Mouse (Mus musculus) right cerebral cortex, postnatal 25 days (tissue): ENCODE data around the gene Olfr152.

Source experiments
- DNase-seq: peaks from one replicate; pipeline ENCODE4 v3.0.0; 2022

Olfr152 gene

GRCm38 (mm10) chr2:87779183-87779582 lies at the start of gene Olfr152:
Olfr152 (plus strand) TSS chr2:87779483.
- no peak for DNase-seq

GRCm38 (mm10) chr2:87739878-87740277 lies 39.4 kb upstream of the Olfr152 start, which contains the start of gene Olfr1138:
Olfr1138 (minus strand) TSS chr2:87739978.
- DNase-seq: no peak

GRCm38 (mm10) chr2:87743452-87743851 lies 35.8 kb upstream of the Olfr152 start, which contains the start of gene Olfr1140:
Olfr1140 (plus strand) TSS chr2:87743752.
- no peak for DNase-seq

GRCm38 (mm10) chr2:87753891-87754290 lies 25.4 kb upstream of the Olfr152 start, which contains the start of gene Olfr1141:
Olfr1141 (minus strand) TSS chr2:87753991.
- no peak for DNase-seq

- DNase-seq: no peak
Measured at GRCm38 (mm10) chr2:87776143-87776542, 3.1 kb upstream of the Olfr152 start.

GRCm38 (mm10) chr2:87800292-87800691 lies 21.0 kb downstream of the Olfr152 start, which contains the start of gene Olfr1143:
Olfr1143 (plus strand) TSS chr2:87800592.
- no peak for DNase-seq

- no peak for DNase-seq
Measured at GRCm38 (mm10) chr2:87809522-87809921, 30.2 kb downstream of the Olfr152 start, which contains the start of gene Olfr1145. Olfr1145 (plus strand) TSS chr2:87809822.

- DNase-seq: no peak
Measured at GRCm38 (mm10) chr2:87830233-87830632, 51.0 kb downstream of the Olfr152 start, which contains the start of gene Olfr1148. Olfr1148 (plus strand) TSS chr2:87830533.
